Mouse (Mus musculus) left cerebral cortex, adult 9 months (tissue): ENCODE measurements around the gene Ube2s.
"Not testable (repeated sequence)": the region's sequence is repeated elsewhere in the genome, so short reads cannot be mapped to it uniquely, and the experiment has no call there.

ENCODE experiments used
- DNase-seq, 2 experiments: peaks; one replicate each; pipeline ENCODE4 v3.0.0; 2022; ENCODE audit warnings: low spot score in 2 of 2

The Ube2s gene

GRCm38 (mm10) chr7:4812303-4813104, at the start of gene Ube2s:
Ube2s (minus strand) TSS chr7:4812590.
- peak; percentile 99 for DNase-seq

GRCm38 (mm10) chr7:4860926-4861325, 48.5 kb upstream of the Ube2s start:
- DNase-seq = not testable (repeated sequence)

GRCm38 (mm10) chr7:4859418-4859978, 47.1 kb upstream of the Ube2s start:
- no peak for DNase-seq

DNA sequence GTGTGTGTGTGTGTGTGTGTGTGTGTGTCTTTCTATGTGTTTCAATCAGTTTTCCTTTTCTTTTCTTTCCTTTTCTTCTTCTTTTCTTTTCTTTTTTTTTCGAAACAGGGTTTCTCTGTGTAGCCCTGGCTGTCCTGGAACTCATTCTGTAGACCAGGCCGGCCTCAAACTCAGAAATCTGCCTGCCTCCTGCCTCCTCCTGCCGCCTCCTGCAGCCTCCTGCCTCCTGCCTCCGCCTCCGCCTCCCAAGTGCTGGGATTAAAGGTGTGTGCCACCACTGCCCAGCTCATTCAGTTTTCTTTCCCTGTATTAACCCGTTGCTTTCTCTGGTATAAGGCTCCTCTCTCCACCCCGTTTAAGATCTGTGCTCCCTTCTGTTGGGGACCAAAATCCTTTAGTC, 44.9 kb upstream of the Ube2s start:
- no peak for DNase-seq

GRCm38 (mm10) chr7:4856508-4856907, 44.1 kb upstream of the Ube2s start:
- no peak for DNase-seq

DNA sequence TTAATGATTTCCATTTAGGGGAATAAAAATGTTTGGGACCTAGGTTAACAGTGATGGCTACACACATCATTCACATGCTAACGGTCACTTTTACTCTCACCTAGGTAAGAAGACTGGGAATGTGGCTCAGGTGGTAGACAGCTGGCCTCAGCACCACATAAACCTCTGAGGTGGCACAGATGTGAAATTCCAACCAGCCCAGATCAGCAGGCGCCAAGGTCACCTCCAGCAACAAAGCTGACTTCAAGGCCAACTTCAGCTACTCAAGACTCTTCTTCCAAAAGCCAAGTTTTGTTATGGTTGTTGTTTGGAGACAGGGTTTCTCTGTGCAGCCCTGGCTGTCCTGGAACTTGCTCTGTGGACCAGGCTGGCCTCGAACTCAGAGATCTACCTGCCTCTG, 41.2 kb upstream of the Ube2s start:
- DNase-seq = no peak

GRCm38 (mm10) chr7:4851315-4851688, 38.9 kb upstream of the Ube2s start:
- DNase-seq = no peak

GRCm38 (mm10) chr7:4850621-4851314, 38.4 kb upstream of the Ube2s start:
- DNase-seq = no peak

- no peak for DNase-seq
Measured at GRCm38 (mm10) chr7:4849372-4849771, 37.0 kb upstream of the Ube2s start.

GRCm38 (mm10) chr7:4844917-4845309, 32.5 kb upstream of the Ube2s start:
- DNase-seq = peak; percentile 84 to 94

DNA sequence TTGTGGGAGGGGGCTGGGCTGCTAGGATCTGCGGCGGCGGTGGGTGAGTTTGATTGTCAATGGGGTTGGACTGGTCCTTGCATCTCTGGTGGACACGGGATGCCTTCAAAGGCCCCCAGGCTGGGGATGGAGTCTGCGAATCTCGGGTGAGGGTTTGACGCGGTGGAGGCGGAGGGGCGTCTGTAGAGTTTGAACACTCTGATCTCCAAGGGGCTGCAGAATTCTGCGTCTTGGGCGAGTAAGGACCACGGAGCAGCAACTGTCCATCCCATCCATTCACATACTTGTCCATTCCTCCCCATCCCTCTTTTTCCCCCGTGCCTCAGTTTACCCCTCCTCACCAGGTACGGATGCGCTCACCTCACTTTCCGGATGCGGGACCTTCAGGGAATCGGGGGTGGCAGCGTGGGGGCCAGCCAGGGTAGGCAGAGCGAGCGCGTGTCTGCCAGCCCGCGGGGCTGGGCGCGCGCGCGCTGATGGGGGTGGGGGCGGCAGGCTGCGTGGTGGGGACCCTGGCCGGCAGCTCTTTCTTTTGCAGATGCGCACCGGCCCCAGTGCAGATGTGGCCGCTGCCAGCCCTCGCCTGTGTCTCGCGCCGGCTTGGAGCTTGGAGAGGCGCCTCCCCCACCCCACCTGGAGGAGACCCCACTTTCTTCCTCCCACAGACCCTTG, 32.0 kb upstream of the Ube2s start, which contains the start of gene Shisa7:
TSS of gene Shisa7 (minus strand) at position 452 of the 672 bp plus-strand sequence.
- no peak for DNase-seq

DNA sequence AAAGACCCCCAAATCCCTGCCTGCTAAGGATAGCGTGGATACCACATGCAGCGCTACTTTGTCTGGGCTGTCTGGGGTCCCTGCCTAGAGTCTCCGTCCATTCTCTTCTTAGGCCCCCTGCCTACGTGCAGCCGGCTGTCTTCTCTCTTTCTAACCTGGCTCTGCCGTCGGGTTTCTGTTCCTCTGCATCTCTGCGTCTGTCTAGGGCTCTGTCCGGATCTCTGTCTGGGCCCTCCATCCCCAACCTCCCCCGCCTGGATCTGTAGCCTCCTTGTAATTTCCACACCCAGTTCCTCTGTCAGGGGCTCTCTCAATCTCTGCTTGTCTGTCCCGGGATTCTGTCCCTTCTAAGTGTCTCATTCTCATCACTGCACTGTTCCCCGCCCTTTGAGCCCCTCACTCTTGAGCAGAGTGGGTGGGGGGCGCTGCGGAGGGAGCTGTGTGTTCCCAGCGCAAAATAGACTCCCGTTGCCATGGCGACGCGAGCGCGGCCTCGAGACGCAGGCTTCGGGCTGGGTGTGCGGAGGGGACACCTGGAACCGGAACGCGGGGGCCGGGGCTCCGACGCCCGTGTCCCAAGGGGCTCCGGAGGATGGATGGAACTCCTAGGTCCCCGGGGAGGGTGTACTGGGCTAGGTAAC, 31.3 kb upstream of the Ube2s start:
- peak; percentile 64 to 81 for DNase-seq

DNA sequence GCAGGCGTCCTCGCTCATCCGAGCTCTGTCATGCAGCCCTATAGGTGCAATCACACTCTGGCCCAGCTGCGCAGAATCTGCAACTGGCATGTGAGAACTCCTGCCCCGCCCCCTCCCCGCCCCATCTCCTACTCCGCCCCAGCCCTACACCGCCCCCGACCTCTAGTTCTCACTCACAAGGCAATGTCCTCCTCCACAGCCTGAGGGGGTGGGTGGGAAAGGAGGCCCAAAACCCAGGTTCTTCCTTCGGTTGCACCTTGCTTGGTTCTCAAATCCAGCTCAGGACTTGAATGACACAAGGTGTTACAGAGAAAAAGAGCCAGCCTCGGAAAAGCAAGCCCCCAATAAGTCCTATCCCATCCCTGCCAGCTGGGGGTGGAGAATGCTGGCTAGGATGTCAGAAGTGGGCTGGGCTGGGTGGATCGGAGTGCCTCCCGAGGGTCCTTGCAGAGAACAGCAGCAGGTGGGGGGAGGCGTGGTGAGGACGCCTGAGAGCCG, 30.3 kb upstream of the Ube2s start:
- DNase-seq = peak in 1 of 2 experiments; percentile 52

DNA sequence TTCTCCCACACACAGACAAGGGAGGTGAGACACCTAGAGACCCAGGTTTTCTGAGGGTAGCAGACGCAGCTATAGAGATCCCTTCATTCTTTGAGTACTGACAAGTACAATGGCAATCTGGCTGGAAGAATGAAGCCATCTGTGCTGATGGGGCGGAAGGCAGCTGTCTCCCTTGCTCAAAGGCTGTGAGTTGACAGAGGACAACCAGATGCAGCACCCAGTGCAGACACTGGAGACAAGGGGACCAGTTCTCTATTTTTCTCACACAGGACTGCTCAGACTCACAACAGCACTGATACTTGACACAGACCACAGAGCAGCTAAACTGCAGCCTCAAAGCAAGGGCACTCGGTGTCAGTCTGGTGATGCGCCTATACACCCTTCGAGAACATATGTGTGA, 29.7 kb upstream of the Ube2s start:
- DNase-seq = peak in 1 of 2 experiments; percentile 63

DNA sequence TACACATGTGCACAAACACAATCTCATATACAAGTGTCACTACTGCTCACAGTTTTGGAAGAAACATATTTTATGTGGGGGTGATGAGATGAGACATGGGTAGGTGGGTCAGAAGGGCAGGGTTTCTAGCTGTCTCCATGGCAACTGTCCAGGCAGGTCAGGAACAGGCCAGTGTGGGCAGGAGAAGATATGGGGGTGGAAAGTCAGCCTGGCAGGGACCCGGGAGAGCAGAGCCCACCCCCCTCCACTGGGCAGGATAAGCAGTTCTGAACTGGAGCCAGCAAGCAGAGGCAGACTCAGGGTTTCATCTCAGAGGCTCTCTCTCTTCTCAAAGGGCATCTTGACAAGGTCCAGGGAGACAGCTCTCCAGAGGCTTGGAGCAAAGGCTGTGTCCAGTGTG, 25.2 kb upstream of the Ube2s start:
- DNase-seq = no peak

DNA sequence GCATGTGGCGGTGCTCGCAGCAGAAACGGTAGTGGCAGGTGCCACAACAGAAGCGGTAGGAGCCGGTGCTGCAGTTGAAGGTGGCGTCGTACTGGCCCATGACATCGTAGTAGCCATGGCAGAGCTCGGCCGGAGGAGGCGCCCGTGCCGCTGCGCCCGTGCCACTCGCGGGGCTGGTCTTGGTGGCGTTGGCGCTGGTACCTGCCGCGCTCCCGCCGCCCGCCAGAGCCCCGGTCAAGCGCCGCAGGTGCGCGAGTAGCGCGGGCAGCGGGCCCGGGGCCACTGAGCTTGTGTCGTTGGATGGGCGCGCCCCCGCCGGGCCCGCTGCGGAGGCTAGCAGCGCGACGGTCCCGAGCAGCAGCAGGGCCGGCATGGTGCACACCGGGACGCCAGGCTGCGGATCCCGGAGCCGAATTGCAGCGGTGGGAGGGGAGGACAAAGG, 24.0 kb upstream of the Ube2s start:
- DNase-seq = peak in 1 of 2 experiments; percentile 44

DNA sequence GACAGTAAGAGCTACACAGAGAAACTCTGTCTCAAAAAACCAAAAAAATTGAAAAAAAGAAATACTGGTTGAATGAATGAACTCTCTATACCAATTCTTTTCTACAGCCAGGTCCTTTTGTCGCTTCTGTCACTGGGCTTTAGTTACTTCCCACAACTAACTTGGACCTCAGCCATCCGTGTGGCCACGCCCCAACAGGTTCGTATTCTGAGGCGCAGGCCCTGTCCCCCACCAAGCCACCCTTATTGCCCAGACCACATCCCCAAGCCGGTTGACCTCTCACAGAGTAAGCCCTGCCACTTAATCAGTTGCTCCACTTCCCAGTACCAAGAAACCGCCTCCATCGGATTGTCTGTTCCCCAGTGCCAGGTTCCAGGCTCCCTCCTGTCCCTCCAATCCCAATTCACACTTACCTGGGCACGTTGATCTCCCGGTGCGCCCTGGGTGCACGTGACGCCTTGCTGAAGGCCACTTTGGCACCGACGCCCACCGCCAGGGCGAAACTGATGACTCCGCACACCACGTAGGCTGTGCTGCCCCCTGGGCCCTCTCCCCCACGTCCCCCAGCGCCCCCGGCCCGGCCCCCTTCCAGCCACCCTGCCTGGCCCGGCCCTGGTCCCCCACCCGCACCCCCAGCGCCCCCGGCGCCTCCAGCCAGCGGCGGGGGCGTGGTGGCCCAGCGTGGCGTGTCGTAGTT, 23.4 kb upstream of the Ube2s start:
- no peak for DNase-seq

DNA sequence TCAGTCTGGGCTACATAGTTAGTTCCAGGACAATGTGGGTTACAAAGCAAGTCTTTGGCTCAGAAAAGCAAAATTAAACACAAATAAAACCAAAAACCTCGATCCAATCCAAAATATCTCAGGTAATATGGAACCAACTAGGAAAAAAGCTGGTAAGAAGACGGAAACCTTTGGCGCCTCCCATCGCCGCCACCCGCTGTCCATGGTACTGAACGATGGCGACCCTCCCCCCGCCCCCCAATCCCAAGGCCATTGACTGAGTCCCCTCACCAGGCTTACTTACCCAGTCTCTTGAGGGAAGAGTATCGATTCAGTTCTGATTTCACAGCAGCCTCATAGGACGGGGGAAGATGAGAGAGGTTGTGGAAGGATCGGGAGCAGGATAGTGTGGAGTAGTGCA, 18.1 kb upstream of the Ube2s start:
- no peak for DNase-seq

DNA sequence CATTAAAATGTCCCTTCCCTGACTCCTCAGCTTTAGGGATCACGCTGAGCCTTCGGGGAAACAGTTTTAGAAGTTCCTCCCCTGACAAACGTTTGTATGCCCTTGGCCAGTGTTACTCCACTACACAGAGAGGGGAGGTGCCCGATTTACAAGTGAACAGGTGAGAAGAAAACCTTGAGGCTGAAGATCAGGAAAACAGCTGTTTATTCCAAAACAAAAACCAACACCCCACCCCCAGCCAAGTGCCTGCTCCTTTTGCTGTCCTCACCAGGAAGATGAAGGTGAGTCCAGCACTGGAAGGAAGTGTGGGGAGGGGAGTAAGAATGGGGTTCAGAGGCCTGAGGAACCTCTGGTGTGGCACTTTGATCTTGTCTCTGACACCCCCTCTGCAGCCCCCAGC, 13.0 kb upstream of the Ube2s start:
- no peak for DNase-seq

DNA sequence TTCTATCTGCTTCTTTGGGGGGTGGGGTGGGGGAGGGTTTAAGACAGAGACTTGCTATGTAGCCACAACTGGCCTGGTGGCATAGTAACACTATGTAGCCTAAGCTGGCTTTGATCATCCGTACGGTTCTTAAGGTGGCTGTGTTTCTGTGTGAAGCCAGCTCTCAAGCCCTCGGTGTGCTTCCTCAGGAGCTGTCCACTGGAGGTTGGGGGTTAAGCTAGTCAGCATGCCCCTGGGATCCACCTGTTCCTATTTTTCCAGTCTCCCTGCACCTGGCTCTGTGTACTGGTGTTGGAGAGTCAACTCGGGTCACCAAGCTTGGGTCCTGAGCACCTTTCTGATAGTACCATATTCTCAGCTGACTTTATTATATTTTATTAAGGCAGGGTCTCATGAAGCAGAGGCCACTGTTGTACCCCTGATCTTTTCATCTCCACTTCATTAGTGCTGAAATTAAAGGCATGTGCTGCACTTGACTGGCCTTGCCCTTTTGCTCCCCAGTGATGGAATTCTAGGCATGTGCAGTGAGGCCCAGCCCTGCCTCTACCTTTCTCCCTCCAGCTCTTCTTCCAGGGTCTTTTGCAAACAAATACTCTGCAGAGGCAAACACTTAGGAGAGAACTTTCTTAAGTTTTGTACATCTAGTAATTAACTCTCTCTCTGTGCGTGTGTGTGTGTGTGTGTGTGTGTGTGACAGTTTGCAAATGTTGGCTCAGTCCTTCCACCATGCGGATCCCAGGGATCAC, 9.9 kb upstream of the Ube2s start:
- DNase-seq = no peak
